Mouse (Mus musculus): Measurements from ENCODE around the gene Gadd45gip1. TPM values are rescaled to one million over a fixed set of nuclear protein-coding genes. Genes with fewer than 3 reads are reported as not detected.
A peak's percentile ranks its signal among the peaks of the same experiment; 100 is the strongest.

Gene Gadd45gip1
- polyA plus RNA-seq, 1 experiment from 2014 or later: 32.7 TPM

- Histone ChIP-seq H3K36me3 (ENCODE audit: control insufficient read depth, insufficient read depth, low read length) (0 out of 2 replicates have a peak, but pooled peaks cover 3% of the 10 kb centered on the region), H3K9me3 (ENCODE audit: control insufficient read depth, low read length) (no peaks in the 10 kb centered on the region), H3K4me2 (ENCODE audit: low read length) (peak within 1 kb of the TSS; percentile 97), H3K9ac (replicated peaks; ENCODE audit: low read length) (peak within 1 kb of the TSS; percentile 71), H3K4me3 (replicated peaks; ENCODE audit: low read depth, low read length) (peak within 1 kb of the TSS; percentile 41), H3K27me3 (ENCODE audit: control insufficient read depth, insufficient read depth, low read length) (peaks cover 70% of the 10 kb centered on the region), H3K4me1 (ENCODE audit: control insufficient read depth, insufficient read depth, low read length) (0 out of 2 replicates have a peak, but pooled peaks cover 6% of the 10 kb centered on the region), H3K27ac (replicated peaks; ENCODE audit: low read depth, low read length) (peak within 1 kb of the TSS; percentile 79)
- peak; percentile 32; the same call in 1 of the 2 replicates for ATAC-seq (ENCODE audit: low FRiP score, low TSS enrichment)
- 1% methylated on average over 104 of the region's 125 CpGs for WGBS
- DNase-seq: peak; percentile 73
Observed at GRCm38 (mm10) chr8:84799999-84800831, 31.1 kb upstream of the Gadd45gip1 start, which contains the start of gene Nfix. Gene Nfix, minus strand, starts transcription at chr8:84800344.

- 97% methylated on average over 5 of the region's 5 CpGs for WGBS
- Histone ChIP-seq H3K27ac (replicated peaks; ENCODE audit: low read depth, low read length) (no peak overlapping the region), H3K9ac (replicated peaks; ENCODE audit: low read length) (no peak overlapping the region), H3K4me1 (ENCODE audit: control insufficient read depth, insufficient read depth, low read length) (peaks cover 7% of the 10 kb centered on the region; the same call in 1 of the 2 replicates), H3K4me3 (replicated peaks; ENCODE audit: low read depth, low read length) (no peak overlapping the region), H3K4me2 (ENCODE audit: low read length) (no peak overlapping the region), H3K36me3 (ENCODE audit: control insufficient read depth, insufficient read depth, low read length) (no peaks in the 10 kb centered on the region), H3K27me3 (ENCODE audit: control insufficient read depth, insufficient read depth, low read length) (peaks cover 53% of the 10 kb centered on the region), H3K9me3 (ENCODE audit: control insufficient read depth, low read length) (no peaks in the 10 kb centered on the region)
- ATAC-seq (ENCODE audit: low FRiP score, low TSS enrichment): no peak
- DNase-seq: no peak
Observed at GRCm38 (mm10) chr8:84806031-84806430, 25.3 kb upstream of the Gadd45gip1 start.

GRCm38 (mm10) chr8:84809109-84809940, 22.0 kb upstream of the Gadd45gip1 start:
- Histone ChIP-seq H3K27ac (replicated peaks; ENCODE audit: low read depth, low read length) (peak overlapping the region; percentile 32; the same call in 1 of the 2 replicates), H3K36me3 (ENCODE audit: control insufficient read depth, insufficient read depth, low read length) (no peaks in the 10 kb centered on the region), H3K4me3 (replicated peaks; ENCODE audit: low read depth, low read length) (no peak overlapping the region), H3K27me3 (ENCODE audit: control insufficient read depth, insufficient read depth, low read length) (peaks cover 46% of the 10 kb centered on the region; the same call in 1 of the 2 replicates), H3K4me2 (ENCODE audit: low read length) (no peak overlapping the region), H3K9me3 (ENCODE audit: control insufficient read depth, low read length) (no peaks in the 10 kb centered on the region), H3K9ac (replicated peaks; ENCODE audit: low read length) (no peak overlapping the region), H3K4me1 (ENCODE audit: control insufficient read depth, insufficient read depth, low read length) (peaks cover 12% of the 10 kb centered on the region)
- DNase-seq (no peak), ATAC-seq (ENCODE audit: low FRiP score, low TSS enrichment) (no peak)
- WGBS: 51% methylated on average over 12 of the region's 12 CpGs

- DNase-seq: no peak
- H3K27ac ChIP-seq (replicated peaks; ENCODE audit: low read depth, low read length): no peak overlapping the region
Observed at GRCm38 (mm10) chr8:84809941-84810280, 21.4 kb upstream of the Gadd45gip1 start.

GRCm38 (mm10) chr8:84810896-84811295, 20.4 kb upstream of the Gadd45gip1 start:
- DNase-seq (peak; percentile 96), ATAC-seq (ENCODE audit: low FRiP score, low TSS enrichment) (peak; percentile 89)
- peaks cover 20% of the 10 kb centered on the region for H3K4me1 ChIP-seq (ENCODE audit: control insufficient read depth, insufficient read depth, low read length)
- H3K27me3 ChIP-seq (ENCODE audit: control insufficient read depth, insufficient read depth, low read length): peaks cover 37% of the 10 kb centered on the region; the same call in 1 of the 2 replicates
- under 1% methylated on average over 32 of the region's 32 CpGs for WGBS
- no peaks in the 10 kb centered on the region for H3K9me3 ChIP-seq (ENCODE audit: control insufficient read depth, low read length)
- H3K4me2 ChIP-seq (ENCODE audit: low read length): peak overlapping the region; percentile 52
- peak overlapping the region; percentile 25 for H3K4me3 ChIP-seq (replicated peaks; ENCODE audit: low read depth, low read length)
- 0 out of 2 replicates have a peak overlapping the region, but pooled peaks have one; percentile 49 for H3K27ac ChIP-seq (replicated peaks; ENCODE audit: low read depth, low read length)
- H3K36me3 ChIP-seq (ENCODE audit: control insufficient read depth, insufficient read depth, low read length): no peaks in the 10 kb centered on the region
- H3K9ac ChIP-seq (replicated peaks; ENCODE audit: low read length): peak overlapping the region; percentile 43

More at GRCm38 (mm10) chr8:84809941-84810280, 21.4 kb upstream of the Gadd45gip1 start:
- Histone ChIP-seq H3K9me3 (ENCODE audit: control insufficient read depth, low read length) (no peaks in the 10 kb centered on the region), H3K27me3 (ENCODE audit: control insufficient read depth, insufficient read depth, low read length) (peaks cover 45% of the 10 kb centered on the region; the same call in 1 of the 2 replicates), H3K9ac (replicated peaks; ENCODE audit: low read length) (no peak overlapping the region), H3K4me3 (replicated peaks; ENCODE audit: low read depth, low read length) (no peak overlapping the region), H3K36me3 (ENCODE audit: control insufficient read depth, insufficient read depth, low read length) (no peaks in the 10 kb centered on the region), H3K4me2 (ENCODE audit: low read length) (no peak overlapping the region), H3K4me1 (ENCODE audit: control insufficient read depth, insufficient read depth, low read length) (peaks cover 16% of the 10 kb centered on the region)
- no peak for ATAC-seq (ENCODE audit: low FRiP score, low TSS enrichment)
- 70% methylated on average over 5 of the region's 5 CpGs for WGBS

GRCm38 (mm10) chr8:84811303-84811702, 20.0 kb upstream of the Gadd45gip1 start:
- peaks cover 33% of the 10 kb centered on the region; the same call in 1 of the 2 replicates for H3K27me3 ChIP-seq (ENCODE audit: control insufficient read depth, insufficient read depth, low read length)
- no peak for ATAC-seq (ENCODE audit: low FRiP score, low TSS enrichment)

GRCm38 (mm10) chr8:84813059-84813458, 18.3 kb upstream of the Gadd45gip1 start:
- H3K27me3 ChIP-seq (ENCODE audit: control insufficient read depth, insufficient read depth, low read length): peaks cover 28% of the 10 kb centered on the region; the same call in 1 of the 2 replicates
- ATAC-seq (ENCODE audit: low FRiP score, low TSS enrichment) (no peak), DNase-seq (peak; percentile 93)
- no peak overlapping the region for H3K4me3 ChIP-seq (replicated peaks; ENCODE audit: low read depth, low read length)
- H3K36me3 ChIP-seq (ENCODE audit: control insufficient read depth, insufficient read depth, low read length): no peaks in the 10 kb centered on the region
- H3K4me2 ChIP-seq (ENCODE audit: low read length): no peak overlapping the region
- H3K27ac ChIP-seq (replicated peaks; ENCODE audit: low read depth, low read length): no peak overlapping the region
- H3K4me1 ChIP-seq (ENCODE audit: control insufficient read depth, insufficient read depth, low read length): peaks cover 20% of the 10 kb centered on the region
- H3K9ac ChIP-seq (replicated peaks; ENCODE audit: low read length): no peak overlapping the region
- 1% methylated on average over 5 of the region's 5 CpGs for WGBS
- no peaks in the 10 kb centered on the region for H3K9me3 ChIP-seq (ENCODE audit: control insufficient read depth, low read length)

More at GRCm38 (mm10) chr8:84811303-84811702, 20.0 kb upstream of the Gadd45gip1 start:
- 0 out of 2 replicates have a peak overlapping the region, but pooled peaks have one; percentile 49 for H3K27ac ChIP-seq (replicated peaks; ENCODE audit: low read depth, low read length)
- no peaks in the 10 kb centered on the region for H3K36me3 ChIP-seq (ENCODE audit: control insufficient read depth, insufficient read depth, low read length)
- WGBS: 8% methylated on average over 10 of the region's 10 CpGs
- no peaks in the 10 kb centered on the region for H3K9me3 ChIP-seq (ENCODE audit: control insufficient read depth, low read length)
- peak overlapping the region; percentile 25 for H3K4me3 ChIP-seq (replicated peaks; ENCODE audit: low read depth, low read length)
- H3K4me1 ChIP-seq (ENCODE audit: control insufficient read depth, insufficient read depth, low read length): peaks cover 20% of the 10 kb centered on the region
- no peak for DNase-seq
- peak overlapping the region; percentile 43 for H3K9ac ChIP-seq (replicated peaks; ENCODE audit: low read length)
- peak overlapping the region; percentile 52 for H3K4me2 ChIP-seq (ENCODE audit: low read length)

GRCm38 (mm10) chr8:84813830-84814229, 17.5 kb upstream of the Gadd45gip1 start:
- no peak overlapping the region for H3K4me3 ChIP-seq (replicated peaks; ENCODE audit: low read depth, low read length)
- no peak overlapping the region for H3K4me2 ChIP-seq (ENCODE audit: low read length)
- WGBS: 87% methylated on average over 3 of the region's 3 CpGs
- no peaks in the 10 kb centered on the region for H3K9me3 ChIP-seq (ENCODE audit: control insufficient read depth, low read length)
- ATAC-seq (ENCODE audit: low FRiP score, low TSS enrichment) (no peak), DNase-seq (no peak)
- peaks cover 20% of the 10 kb centered on the region for H3K4me1 ChIP-seq (ENCODE audit: control insufficient read depth, insufficient read depth, low read length)
- H3K36me3 ChIP-seq (ENCODE audit: control insufficient read depth, insufficient read depth, low read length): no peaks in the 10 kb centered on the region
- peaks cover 24% of the 10 kb centered on the region; the same call in 1 of the 2 replicates for H3K27me3 ChIP-seq (ENCODE audit: control insufficient read depth, insufficient read depth, low read length)
- H3K9ac ChIP-seq (replicated peaks; ENCODE audit: low read length): no peak overlapping the region
- peak overlapping the region; percentile 66; the same call in 1 of the 2 replicates for H3K27ac ChIP-seq (replicated peaks; ENCODE audit: low read depth, low read length)

All from midbrain, embryonic 14.5 days (tissue).